Mouse (Mus musculus): ENCODE measurements around the gene Stac. TPM values are rescaled to one million over a fixed set of nuclear protein-coding genes. Genes with fewer than 3 reads are reported as not detected.

The Stac gene
- total RNA-seq, 1 experiment from 2014 or later: 6.4 TPM

- DNase-seq: no peak
These were observed 83.5 kb downstream of the Stac start for GRCm38 (mm10) chr9:111606603-111607002.

GRCm38 (mm10) chr9:111587527-111587926, 102.6 kb downstream of the Stac start:
- DNase-seq: no peak

GRCm38 (mm10) chr9:111578784-111579183, 111.4 kb downstream of the Stac start:
- DNase-seq: peak; percentile 17

- no peak for DNase-seq
These were observed 112.7 kb downstream of the Stac start for GRCm38 (mm10) chr9:111577453-111577852.

GRCm38 (mm10) chr9:111575889-111576288, 114.3 kb downstream of the Stac start:
- no peak for DNase-seq

- DNase-seq: no peak
These were observed 116.3 kb downstream of the Stac start for GRCm38 (mm10) chr9:111573836-111574235.

- peak; percentile 70 for DNase-seq
These were observed 118.5 kb downstream of the Stac start for GRCm38 (mm10) chr9:111571619-111572018.

- DNase-seq: no peak
These were observed 126.0 kb downstream of the Stac start for GRCm38 (mm10) chr9:111564176-111564575.

GRCm38 (mm10) chr9:111563226-111563625, 126.9 kb downstream of the Stac start:
- no peak for DNase-seq

- no peak for DNase-seq
These were observed 127.7 kb downstream of the Stac start for GRCm38 (mm10) chr9:111562217-111562988.

- no peak for DNase-seq
These were observed 133.4 kb downstream of the Stac start for GRCm38 (mm10) chr9:111556699-111557098.

GRCm38 (mm10) chr9:111552865-111553264, 137.3 kb downstream of the Stac start:
- DNase-seq: no peak

GRCm38 (mm10) chr9:111551461-111552190, 138.5 kb downstream of the Stac start:
- peak; percentile 53 for DNase-seq

GRCm38 (mm10) chr9:111550963-111551321, 139.2 kb downstream of the Stac start:
- no peak for DNase-seq

- DNase-seq: peak; percentile 21
These were observed 139.7 kb downstream of the Stac start for GRCm38 (mm10) chr9:111550281-111550962.

- no peak for DNase-seq
These were observed 147.5 kb downstream of the Stac start for GRCm38 (mm10) chr9:111542663-111543062.

- DNase-seq: no peak
These were observed 154.6 kb downstream of the Stac start for GRCm38 (mm10) chr9:111535445-111536064.

- DNase-seq: no peak
These were observed 155.3 kb downstream of the Stac start for GRCm38 (mm10) chr9:111534744-111535423.

GRCm38 (mm10) chr9:111523871-111524270, 166.3 kb downstream of the Stac start:
- no peak for DNase-seq

GRCm38 (mm10) chr9:111523111-111523510, 167.0 kb downstream of the Stac start:
- no peak for DNase-seq

- no peak for DNase-seq
These were observed 167.9 kb downstream of the Stac start for GRCm38 (mm10) chr9:111522226-111522625.

GRCm38 (mm10) chr9:111515536-111515935, 174.6 kb downstream of the Stac start:
- DNase-seq: no peak
